Mouse (Mus musculus) embryonic fibroblast, embryonic 13.5 days (primary cell): ENCODE data around the gene Agpat1. TPM values are rescaled to one million over a fixed set of nuclear protein-coding genes. Genes with fewer than 3 reads are reported as not detected.
A peak's percentile ranks its signal among the peaks of the same experiment; 100 is the strongest.

ENCODE experiments used
- H3K27ac ChIP-seq: 2 replicates; pipeline ENCODE4 v1.5.1; 2012; ENCODE audit warnings: low read length, control low read depth, inconsistent platforms; ENCODE audit not compliant: insufficient read depth
- H3K4me1 ChIP-seq: 2 replicates; pipeline ENCODE4 v1.6.1; 2011; ENCODE audit warnings: low read length; ENCODE audit not compliant: control insufficient read depth, insufficient read depth
- H3K4me3 ChIP-seq: 2 replicates; pipeline ENCODE4 v1.5.1; 2011; ENCODE audit warnings: mild to moderate bottlenecking, control low read depth, low read length; ENCODE audit not compliant: insufficient read depth
- CTCF ChIP-seq: IDR thresholded peaks from 2 replicates; pipeline ENCODE4 v1.5.1; 2011; ENCODE audit warnings: mild to moderate bottlenecking, control low read depth, low read length, moderate library complexity, borderline replicate concordance; ENCODE audit not compliant: insufficient read depth
- POLR2A ChIP-seq: IDR thresholded peaks from 2 replicates; pipeline ENCODE4 v1.6.1; 2011; ENCODE audit warnings: low read depth, mild to moderate bottlenecking, control low read depth, low read length, moderate library complexity
- polyA plus RNA-seq: library from polyadenylated mRNA; stranded (reverse); fragments of >200 nt; gene quantifications from 2 replicates; pipeline ENCODE4 v1.2.4, GENCODE M21; 2011; ENCODE audit warnings: low read depth; ENCODE audit not compliant: missing spikeins, insufficient read length

Agpat1 gene
- polyA plus RNA-seq, 1 experiment, result 97.5 TPM

DNA sequence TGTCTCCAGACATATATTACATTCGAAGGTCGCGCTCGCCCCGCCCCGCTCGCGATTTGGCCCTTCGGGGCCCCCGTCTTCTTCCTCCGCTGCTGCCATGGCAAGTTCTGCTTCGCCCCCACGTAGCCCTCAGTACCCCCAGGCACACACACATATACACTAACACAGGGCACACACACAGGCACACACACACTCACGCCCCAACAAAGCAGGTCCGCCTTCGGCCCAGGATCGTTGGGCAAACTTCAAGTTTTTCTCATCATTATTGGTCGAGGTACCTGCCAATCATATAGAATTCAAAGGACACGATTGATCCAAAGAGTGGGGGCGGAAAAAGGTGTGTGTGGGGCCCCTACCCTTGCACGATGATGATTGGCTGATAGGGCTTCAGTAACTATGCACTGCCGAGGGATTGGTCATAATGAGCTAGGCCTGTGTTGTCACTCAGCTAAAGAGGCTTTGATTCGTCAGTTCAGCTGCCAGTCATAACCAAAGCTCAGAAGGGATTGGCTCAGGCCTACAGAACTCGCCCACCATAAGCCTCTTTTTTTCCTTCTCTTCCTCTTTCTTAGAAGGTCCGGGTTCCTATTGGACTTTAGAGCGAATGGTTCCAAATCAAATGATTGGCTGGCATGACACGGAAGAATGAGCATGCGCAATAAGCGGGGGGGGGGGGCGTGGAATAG is 544 bp upstream of the Agpat1 start, which contains the start of gene Rnf5:
Rnf5 (minus strand) TSS at position 316 of the 686 bp plus-strand sequence.
- no peak for TF ChIP-seq CTCF
- peak; percentile 83 for TF ChIP-seq POLR2A
- H3K27ac ChIP-seq, result peak within 1 kb of the TSS; percentile 84
- H3K4me3 ChIP-seq, result peak within 1 kb of the TSS; percentile 57
- H3K4me1 ChIP-seq, result peaks cover 4% of the 10 kb centered on the region; the same call in 1 of the 2 replicates

DNA sequence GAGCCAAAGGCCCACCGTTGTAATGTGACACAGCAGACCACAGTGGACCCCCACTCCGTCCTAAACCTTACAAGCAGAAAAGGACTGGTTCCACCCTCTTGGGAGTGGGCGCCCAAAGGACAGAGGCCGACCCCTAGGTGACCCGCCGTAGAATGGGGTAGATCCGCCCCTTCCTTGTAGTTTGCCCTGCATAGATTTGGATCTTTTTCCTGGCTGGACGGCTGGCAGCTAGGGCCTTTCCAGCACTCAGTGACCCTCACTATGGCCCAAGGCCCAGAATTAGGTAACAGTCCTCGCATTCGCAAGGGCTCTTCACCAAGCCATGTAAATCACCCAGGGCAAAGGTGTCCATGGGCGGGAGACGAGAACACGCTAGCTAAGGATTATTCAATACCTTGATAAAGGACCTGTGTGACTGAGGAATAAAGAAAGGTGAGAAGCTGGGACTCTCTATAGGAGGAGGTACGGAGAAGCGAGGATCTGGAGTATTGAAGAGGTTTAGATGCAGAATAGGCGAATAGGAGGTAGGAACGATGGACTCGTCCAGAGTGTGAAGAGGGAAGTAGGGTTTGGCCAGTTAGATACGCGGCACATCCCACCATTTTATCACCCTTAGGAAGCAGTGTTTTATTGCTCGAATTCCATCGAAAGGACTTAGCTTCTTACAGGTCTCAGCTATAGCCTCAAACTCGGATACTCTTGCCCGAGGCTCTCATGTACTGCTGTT is 612 bp downstream of the Agpat1 start:
- peak; percentile 48; the same call in 1 of the 2 replicates for TF ChIP-seq POLR2A
- TF ChIP-seq CTCF, result no peak
- H3K4me3 ChIP-seq, result peak overlapping the region; percentile 84
- H3K27ac ChIP-seq, result peak overlapping the region; percentile 84
- peaks cover 4% of the 10 kb centered on the region; the same call in 1 of the 2 replicates for H3K4me1 ChIP-seq

DNA sequence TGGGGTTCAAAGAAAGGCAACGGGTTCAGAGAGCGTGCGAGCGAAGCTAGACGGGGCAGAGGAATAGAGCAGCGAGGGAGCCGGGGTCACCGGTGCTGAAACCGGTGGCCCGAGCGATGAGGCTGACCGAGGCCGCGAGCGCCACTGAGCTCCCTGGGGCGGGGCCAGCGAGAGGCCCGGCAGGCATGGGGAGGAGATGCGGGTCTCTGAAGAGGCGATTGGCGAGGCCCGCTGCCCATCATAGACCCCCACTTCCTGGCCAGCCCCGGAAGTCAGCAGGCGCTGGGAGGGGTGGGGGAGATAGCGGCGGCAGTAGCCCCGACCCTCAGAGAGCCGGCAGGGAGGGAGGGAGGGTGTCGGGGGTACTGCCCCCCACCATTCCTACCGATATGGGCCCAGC is 1.5 kb downstream of the Agpat1 start:
- TF ChIP-seq CTCF (no peak), POLR2A (peak; percentile 88)
- peak overlapping the region; percentile 84 for H3K27ac ChIP-seq

DNA sequence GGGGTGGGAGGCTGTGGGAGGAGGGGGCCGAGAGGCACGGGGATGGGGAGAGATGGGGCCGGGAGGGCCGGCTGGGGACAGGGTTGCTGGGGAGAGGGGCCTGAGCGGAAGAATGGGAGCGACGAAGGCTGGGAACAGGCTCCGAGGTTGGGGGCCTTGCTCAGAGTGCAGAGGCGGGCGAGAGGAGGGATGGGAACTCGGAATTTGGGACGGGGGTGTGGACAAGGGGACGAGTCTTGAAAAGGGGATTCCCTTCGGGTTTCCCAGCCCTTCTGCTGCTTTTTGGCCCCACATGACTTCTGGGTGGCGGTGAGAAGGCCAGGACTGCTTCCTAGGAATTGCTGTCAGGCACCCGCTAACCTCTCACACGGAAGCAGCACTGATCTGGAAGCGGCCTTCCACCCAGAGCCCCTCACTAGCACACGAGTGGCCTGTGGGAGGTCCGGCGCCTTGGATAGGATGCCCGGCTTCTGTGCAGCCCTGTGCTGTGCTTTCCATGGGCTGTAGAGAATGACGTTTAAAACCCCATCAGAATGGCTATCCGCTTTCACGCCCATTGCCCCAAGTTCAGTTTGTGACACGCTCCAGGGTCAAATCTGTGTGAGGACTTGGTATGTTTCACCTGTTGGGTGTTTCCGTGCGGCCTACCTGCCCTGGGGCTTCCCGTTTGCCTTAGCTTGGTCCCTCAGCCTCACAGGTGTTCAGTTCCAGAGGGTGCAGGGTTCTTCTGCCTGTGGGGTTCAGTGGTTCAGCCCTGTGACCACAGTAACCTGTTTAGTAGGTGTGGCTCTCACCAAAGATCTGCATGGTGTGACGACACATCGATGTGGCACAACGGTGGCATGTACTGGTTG is 2.4 kb downstream of the Agpat1 start:
- Histone ChIP-seq H3K4me3 (peak overlapping the region; percentile 84), H3K27ac (no peak overlapping the region), H3K4me1 (peaks cover 4% of the 10 kb centered on the region; the same call in 1 of the 2 replicates)
- TF ChIP-seq CTCF, result no peak
- TF ChIP-seq POLR2A, result peak; percentile 31

More for the DNA sequence above, 1.5 kb downstream of the Agpat1 start:
- Histone ChIP-seq H3K4me1 (peaks cover 4% of the 10 kb centered on the region; the same call in 1 of the 2 replicates), H3K4me3 (peak overlapping the region; percentile 84)

DNA sequence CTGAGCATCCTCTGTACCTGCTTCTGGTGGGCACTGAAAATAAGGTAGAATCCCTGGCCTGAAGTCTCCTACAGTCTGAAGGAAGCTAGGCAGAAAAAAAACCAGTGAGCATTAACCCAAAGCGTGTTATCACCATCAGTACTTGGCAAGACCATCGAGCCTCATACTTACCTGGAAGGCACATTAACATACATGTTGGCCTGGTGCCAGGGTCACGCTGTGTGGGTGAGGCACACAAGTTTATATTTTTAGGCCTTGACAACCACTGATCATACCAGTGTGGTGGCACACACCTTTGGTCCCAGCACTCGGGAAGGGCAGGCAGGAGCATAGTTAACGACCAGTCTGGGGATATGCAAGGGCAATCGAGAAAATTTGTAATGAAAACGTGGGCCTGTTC is 3.9 kb downstream of the Agpat1 start:
- TF ChIP-seq POLR2A, result no peak
- no peak for TF ChIP-seq CTCF
- no peak overlapping the region for H3K4me3 ChIP-seq
- peaks cover 4% of the 10 kb centered on the region; the same call in 1 of the 2 replicates for H3K4me1 ChIP-seq
- no peak overlapping the region for H3K27ac ChIP-seq

DNA sequence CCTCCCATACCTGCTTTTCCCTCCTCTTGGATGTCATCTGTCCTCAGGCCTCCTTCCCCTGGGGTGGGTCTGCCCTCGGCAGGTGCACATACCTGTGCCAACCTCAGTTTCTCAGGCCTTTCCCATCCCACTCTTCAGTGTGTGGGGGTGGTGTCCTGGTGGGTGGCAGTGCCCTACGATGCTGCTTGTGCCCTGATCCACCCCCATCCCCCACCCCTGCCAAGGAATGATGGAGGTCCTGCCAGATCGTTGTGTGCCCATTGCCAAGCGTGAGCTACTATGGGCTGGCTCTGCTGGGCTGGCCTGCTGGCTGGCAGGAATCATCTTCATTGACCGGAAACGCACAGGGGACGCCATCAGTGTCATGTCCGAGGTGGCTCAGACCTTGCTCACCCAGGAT is 7.0 kb downstream of the Agpat1 start:
- H3K4me3 ChIP-seq, result no peak overlapping the region
- H3K4me1 ChIP-seq, result peaks cover 4% of the 10 kb centered on the region; the same call in 1 of the 2 replicates
- H3K27ac ChIP-seq, result no peak overlapping the region
- TF ChIP-seq POLR2A (no peak), CTCF (no peak)

DNA sequence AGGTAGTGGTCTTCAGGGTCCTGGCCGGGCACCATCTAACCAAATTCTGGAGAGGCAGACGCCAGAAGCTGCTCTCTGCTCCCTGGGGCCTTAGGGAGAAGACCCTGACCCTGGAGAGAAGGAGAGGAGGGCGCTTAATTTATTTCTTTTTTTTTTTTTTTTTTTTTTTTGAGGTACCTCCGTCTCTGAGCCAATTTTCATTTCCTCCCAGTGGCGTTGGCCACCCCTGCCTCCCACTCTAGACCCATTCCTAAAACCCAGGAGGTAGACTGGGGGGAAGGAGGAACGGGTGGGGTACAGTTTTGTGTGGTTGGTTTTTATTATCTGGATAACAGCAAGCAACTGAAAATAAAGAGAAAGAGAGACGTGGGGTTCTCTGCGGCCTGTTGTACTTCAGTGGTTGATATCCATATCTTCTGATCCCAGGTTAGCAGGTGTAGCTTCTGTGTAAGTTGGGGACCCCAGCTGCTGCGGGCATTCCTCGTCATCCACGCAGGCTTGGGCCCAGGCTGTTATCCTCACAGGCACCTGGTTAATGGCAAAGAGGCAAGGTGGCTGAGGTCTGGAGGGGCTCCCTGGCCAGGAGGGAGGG is 9.1 kb downstream of the Agpat1 start:
- no peak for TF ChIP-seq POLR2A
- TF ChIP-seq CTCF, result no peak
- Histone ChIP-seq H3K27ac (no peak overlapping the region), H3K4me3 (no peak overlapping the region), H3K4me1 (no peaks in the 10 kb centered on the region)

DNA sequence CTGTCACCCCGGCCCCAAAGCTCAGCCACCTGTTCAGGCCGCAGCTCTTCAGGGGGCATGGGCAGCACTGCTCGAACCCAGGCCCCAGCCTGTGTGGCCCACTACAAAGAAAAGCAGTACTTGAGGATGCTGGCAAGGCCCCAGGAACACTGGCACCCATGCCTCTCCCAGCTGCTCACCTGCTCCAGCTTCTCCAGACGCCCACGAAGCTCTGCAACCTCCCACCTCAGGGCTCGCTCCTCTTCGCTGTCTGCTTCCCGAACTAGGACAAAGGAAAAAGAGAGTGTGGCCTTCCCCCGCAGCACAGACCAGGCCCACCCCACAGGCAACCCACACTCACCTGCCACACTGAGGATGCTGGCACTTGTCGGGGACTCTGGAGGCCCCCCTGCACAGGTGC is 9.8 kb downstream of the Agpat1 start:
- Histone ChIP-seq H3K27ac (no peak overlapping the region), H3K4me3 (no peak overlapping the region), H3K4me1 (no peaks in the 10 kb centered on the region)
- no peak for TF ChIP-seq CTCF
- no peak for TF ChIP-seq POLR2A

DNA sequence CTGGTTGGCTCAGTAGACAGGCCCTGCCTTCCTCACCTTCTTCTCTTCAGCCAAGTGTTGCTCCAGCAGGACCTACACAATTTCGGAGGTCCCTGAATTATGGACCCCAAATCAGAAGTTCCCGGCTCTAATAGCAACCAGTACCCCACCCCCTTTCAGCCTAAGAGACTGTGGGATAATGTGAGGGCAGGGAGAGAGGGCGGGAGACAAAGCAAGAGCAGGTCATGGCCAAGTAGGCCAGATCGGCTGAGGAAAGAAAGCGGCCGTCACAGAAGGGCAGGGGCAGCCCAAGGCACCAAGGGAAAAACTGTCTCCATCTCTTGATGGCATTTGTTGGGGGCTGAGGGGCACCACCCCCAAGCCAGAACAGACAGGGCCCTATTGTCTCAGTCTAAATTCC is 11.8 kb downstream of the Agpat1 start, which contains the start of gene Egfl8:
Egfl8 (minus strand) TSS at position 101 of the 400 bp plus-strand sequence.
- Histone ChIP-seq H3K4me1 (no peaks in the 10 kb centered on the region), H3K4me3 (no peak within 1 kb of the TSS), H3K27ac (no peak within 1 kb of the TSS)
- TF ChIP-seq CTCF, result no peak
- no peak for TF ChIP-seq POLR2A
